9 mouse cellular contexts compared by ENCODE assay signal in the genomic region with DNA sequence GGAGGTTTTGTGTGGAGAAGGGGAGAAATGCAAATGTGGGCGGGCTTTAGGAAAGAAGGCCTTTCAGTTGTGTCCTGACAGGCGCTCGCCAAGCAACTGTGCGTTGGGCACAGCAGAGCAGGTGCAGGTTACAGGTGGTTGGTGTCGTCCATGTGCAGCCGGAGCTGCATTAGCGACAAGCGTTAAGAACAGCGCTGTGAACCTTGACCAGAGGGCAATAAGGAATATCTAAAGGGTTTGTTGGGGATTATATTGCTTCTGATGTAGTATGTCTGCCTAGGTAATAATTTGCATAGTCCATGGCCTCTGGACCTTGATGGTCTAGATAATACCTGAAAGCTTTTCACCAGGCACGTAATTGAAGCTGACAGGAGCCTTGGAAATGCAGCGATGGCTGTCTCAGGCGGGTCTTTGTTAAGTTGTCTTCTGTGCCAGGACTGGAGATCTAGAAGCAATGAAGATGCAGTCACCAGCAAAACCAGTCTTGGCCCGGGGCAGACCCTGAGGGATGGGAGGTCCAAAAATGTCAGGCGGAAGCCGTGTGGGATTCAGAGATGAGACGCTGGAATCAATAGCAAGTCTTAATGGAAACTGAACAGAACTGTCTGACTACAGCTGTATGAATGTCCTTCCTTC. TPM values are rescaled to one million over a fixed set of nuclear protein-coding genes. Genes with fewer than 3 reads are reported as not detected.
A peak's percentile ranks its signal among the peaks of the same experiment; 100 is the strongest.
DNase-seq lines count a peak whose midpoint lies in the region; ATAC-seq and TF ChIP-seq lines count a peak whose summit lies in the region.
"Had no signal": no experiment of that assay in that cellular context is flagged by ENCODE, and none has a peak within 500 bp of the region (broad histone marks: within the 10 kb centered on the region; RNA-seq: fewer than 3 reads in every experiment).

No protein-coding gene starts in this region.

- H3K36me3 ChIP-seq in megakaryocyte, embryonic 14.5 days (replicated peaks; ENCODE audit: low read length): peaks cover 56% of the 10 kb centered on the region
- no peaks in the 10 kb centered on the region for H3K36me3 ChIP-seq in kidney, embryonic 14.5 days (ENCODE audit: control insufficient read depth, insufficient read depth, low read length)
- H3K36me3 ChIP-seq in midbrain, postnatal 0 days (ENCODE audit: insufficient read depth, low read length): no peaks in the 10 kb centered on the region

- peak overlapping the region; percentile 59 for H3K4me3 ChIP-seq in megakaryocyte, embryonic 14.5 days (replicated peaks)
- H3K4me3 ChIP-seq in kidney, embryonic 14.5 days (ENCODE audit: low read length): no peak overlapping the region; the same call in 1 of the 2 replicates
- no peak overlapping the region for H3K4me3 ChIP-seq in midbrain, postnatal 0 days (ENCODE audit: low read depth, low read length)

- no peak overlapping the region for H3K9ac ChIP-seq in kidney, embryonic 14.5 days (ENCODE audit: low read depth, low read length)
- 0 out of 2 replicates have a peak overlapping the region, but pooled peaks have one; percentile 29 for H3K9ac ChIP-seq in midbrain, postnatal 0 days (replicated peaks; ENCODE audit: low read length, poor library complexity, severe bottlenecking)

- H3K4me1 ChIP-seq in megakaryocyte, embryonic 14.5 days: peaks cover 80% of the 10 kb centered on the region
- H3K4me1 ChIP-seq in kidney, embryonic 14.5 days (ENCODE audit: control insufficient read depth, insufficient read depth, low read length): peaks cover 19% of the 10 kb centered on the region; the same call in 1 of the 2 replicates
- peaks cover 17% of the 10 kb centered on the region for H3K4me1 ChIP-seq in midbrain, postnatal 0 days (ENCODE audit: insufficient read depth, low read length)

- no peak for TF ChIP-seq CTCF in midbrain, postnatal 0 days (IDR thresholded peaks at IDR 0.05)

- DNase-seq in cerebellum, adult 9-10 months: peak; percentile 17
- DNase-seq in cerebellum, adult 11 months: no peak
- no peak for DNase-seq in midbrain, postnatal 0 days (ENCODE audit: low spot score)
- no peak for DNase-seq in right cerebral cortex, adult 2 months (ENCODE audit: low spot score in 2 of 2)
- no peak for DNase-seq in retina, embryonic 14.5 days (ENCODE audit: low spot score)

- no peak overlapping the region for H3K27ac ChIP-seq in kidney, embryonic 14.5 days (ENCODE audit: low read depth, low read length)
- H3K27ac ChIP-seq in midbrain, postnatal 0 days (ENCODE audit: low read depth, low read length): no peak overlapping the region

- ATAC-seq in megakaryocyte, adult 5-6 weeks (ENCODE audit: poor library complexity, severe bottlenecking): no peak
- no peak for ATAC-seq in kidney, embryonic 14.5 days (ENCODE audit: low FRiP score, low TSS enrichment)
- ATAC-seq in midbrain, postnatal 0 days (ENCODE audit: low FRiP score): no peak
- ATAC-seq: Patski had no signal

- 80% methylated on average over 16 of the region's 16 CpGs for WGBS in kidney, embryonic 14.5 days
- WGBS in midbrain, postnatal 0 days: 65% methylated on average over 16 of the region's 16 CpGs

- no peaks in the 10 kb centered on the region for H3K27me3 ChIP-seq in megakaryocyte, embryonic 14.5 days (replicated peaks)
- H3K27me3 ChIP-seq in kidney, embryonic 14.5 days (ENCODE audit: control insufficient read depth, insufficient read depth, low read length): no peaks in the 10 kb centered on the region
- no peaks in the 10 kb centered on the region for H3K27me3 ChIP-seq in midbrain, postnatal 0 days (ENCODE audit: insufficient read depth, low read length)
- H3K27me3 ChIP-seq: Patski had no signal

- H3K9me3 ChIP-seq in megakaryocyte, embryonic 14.5 days: peaks cover 13% of the 10 kb centered on the region
- peaks cover 3% of the 10 kb centered on the region; the same call in 1 of the 2 replicates for H3K9me3 ChIP-seq in kidney, embryonic 14.5 days (ENCODE audit: control insufficient read depth, low read length)
- 0 out of 2 replicates have a peak, but pooled peaks cover 4% of the 10 kb centered on the region for H3K9me3 ChIP-seq in midbrain, postnatal 0 days (ENCODE audit: low read length)

- peak overlapping the region; percentile 8; the same call in 1 of the 2 replicates for H3K4me2 ChIP-seq in kidney, embryonic 14.5 days (replicated peaks; ENCODE audit: low read depth, low read length)
- peak overlapping the region; percentile 33 for H3K4me2 ChIP-seq in midbrain, postnatal 0 days (ENCODE audit: low read depth, low read length, poor library complexity, severe bottlenecking)

RNA-seq across cellular contexts. Expression of gene Ssx2ip, which starts 2.8 kb away (rescaled TPM):
- polyA plus RNA-seq in megakaryocyte, embryonic 14.5 days (2012; ENCODE audit: insufficient read depth, low replicate concordance): 0.51 and 10.1 TPM in 2 replicates
- 6.6 and 9.1 TPM in 2 replicates for total RNA-seq in megakaryocyte, adult 5-6 weeks (2015)
- 12.8 and 15.1 TPM in 2 replicates for total RNA-seq in megakaryocyte, adult 5-6 weeks (2017)
- 14.7 and 25.8 TPM in 2 replicates for polyA plus RNA-seq in kidney, embryonic 14.5 days (2014; fragmentation: Nextera tagmentation; extraction: Ambion mirVana)
- 26.3 and 32.7 TPM in 2 replicates for total RNA-seq in midbrain, postnatal 0 days (2014; rRNA removed)
- 19.4 and 19.8 TPM in 2 replicates for polyA plus RNA-seq in midbrain, postnatal 0 days (2015; fragmentation: Nextera tagmentation; extraction: Ambion mirVana)

RNA-seq across cellular contexts. Expression of gene Ctbs, which starts 42.4 kb away (rescaled TPM):
- polyA plus RNA-seq in megakaryocyte, embryonic 14.5 days (2012; ENCODE audit: insufficient read depth, low replicate concordance): 5.9 and 21.7 TPM in 2 replicates
- total RNA-seq in megakaryocyte, adult 5-6 weeks (2015): 27.2 and 37.1 TPM in 2 replicates
- total RNA-seq in megakaryocyte, adult 5-6 weeks (2017): 25.0 and 26.0 TPM in 2 replicates
- polyA plus RNA-seq in kidney, embryonic 14.5 days (2014; fragmentation: Nextera tagmentation; extraction: Ambion mirVana): 8.9 and 12.9 TPM in 2 replicates
- total RNA-seq in midbrain, postnatal 0 days (2014; rRNA removed): 6.3 and 6.7 TPM in 2 replicates
- 4.3 and 4.7 TPM in 2 replicates for polyA plus RNA-seq in midbrain, postnatal 0 days (2015; fragmentation: Nextera tagmentation; extraction: Ambion mirVana)
